Mouse (Mus musculus) cerebellum, adult (tissue): Measurements from ENCODE around the gene Lcat.
A peak's percentile ranks its signal among the peaks of the same experiment; 100 is the strongest.

Experiments used
- ATAC-seq: cut with Nextera tagmentation; 2 replicates; pipeline ENCODE4 v1.9.2; 2017; ENCODE audit warnings: mild to moderate bottlenecking, moderate library complexity, mixed read lengths; ENCODE audit not compliant: insufficient number of reproducible peaks, low FRiP score, low TSS enrichment

Lcat gene

DNA sequence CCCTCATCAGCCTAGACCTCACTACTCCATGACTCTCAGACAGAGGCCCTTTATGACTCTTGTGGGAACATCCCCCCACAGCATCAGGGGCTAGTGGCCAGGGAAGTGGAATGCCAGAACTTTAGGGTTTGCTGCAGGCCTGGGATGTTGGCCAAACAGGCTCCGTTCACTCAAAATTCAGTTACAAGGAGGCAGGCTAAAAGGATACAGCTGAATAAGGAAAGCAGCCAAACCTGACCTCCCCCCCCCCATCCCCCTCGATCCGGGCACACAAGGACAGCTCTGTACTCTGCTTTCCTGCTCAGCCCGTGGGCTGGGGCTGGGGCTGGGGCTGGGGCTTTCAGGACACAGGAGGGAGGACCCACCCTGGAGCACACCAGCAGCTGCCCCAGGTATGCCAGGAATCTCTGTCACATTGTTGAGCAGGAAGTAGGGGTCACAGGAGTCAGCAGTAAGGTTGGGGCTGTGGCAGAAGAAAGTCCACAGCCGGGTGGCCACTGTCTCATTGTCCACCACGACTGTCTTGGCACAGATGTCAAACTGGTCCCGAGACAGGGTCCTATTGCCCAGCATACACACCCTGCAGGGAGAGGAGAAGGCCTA, 8.0 kb upstream of the Lcat start:
- no peak for ATAC-seq

DNA sequence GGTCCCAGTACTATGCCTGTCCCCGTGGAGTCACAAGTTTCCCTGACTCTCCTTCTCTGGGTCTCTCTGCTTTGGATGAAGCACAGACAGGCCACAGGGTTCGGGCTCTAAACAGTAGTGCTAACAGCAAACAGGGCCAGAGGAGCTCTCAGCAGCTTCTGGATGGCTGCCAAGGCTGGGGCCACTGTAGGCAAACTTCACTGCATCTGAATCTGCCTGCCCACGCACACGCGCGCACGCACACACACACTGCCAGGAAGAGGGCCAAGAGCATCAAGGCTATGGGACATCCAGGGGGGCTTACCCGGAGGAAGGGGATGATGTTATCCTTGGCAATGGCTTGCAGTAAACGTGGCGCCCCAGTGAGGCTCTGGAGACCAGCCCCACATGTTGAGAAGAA, 6.2 kb upstream of the Lcat start:
- no peak for ATAC-seq

DNA sequence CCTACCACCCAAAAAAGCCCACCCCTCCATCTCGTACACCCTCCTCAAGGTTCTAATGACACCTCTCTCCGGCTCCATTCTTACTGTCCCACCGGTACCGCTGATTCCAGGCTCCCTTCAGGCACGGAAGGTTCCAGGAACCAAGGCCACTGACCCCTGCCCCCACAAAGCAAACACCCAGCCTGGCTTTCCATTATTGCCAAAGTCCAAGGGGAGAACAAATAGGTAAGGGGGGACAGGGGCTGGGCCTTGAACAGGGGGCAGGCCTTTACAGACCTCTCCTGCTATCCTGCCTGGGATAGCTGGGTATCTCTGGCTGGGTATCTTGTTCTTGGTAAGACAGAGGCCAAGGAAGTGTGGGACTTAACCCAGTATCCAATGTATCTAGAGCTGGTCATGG, 640 bp downstream of the Lcat start:
- ATAC-seq, result no peak

DNA sequence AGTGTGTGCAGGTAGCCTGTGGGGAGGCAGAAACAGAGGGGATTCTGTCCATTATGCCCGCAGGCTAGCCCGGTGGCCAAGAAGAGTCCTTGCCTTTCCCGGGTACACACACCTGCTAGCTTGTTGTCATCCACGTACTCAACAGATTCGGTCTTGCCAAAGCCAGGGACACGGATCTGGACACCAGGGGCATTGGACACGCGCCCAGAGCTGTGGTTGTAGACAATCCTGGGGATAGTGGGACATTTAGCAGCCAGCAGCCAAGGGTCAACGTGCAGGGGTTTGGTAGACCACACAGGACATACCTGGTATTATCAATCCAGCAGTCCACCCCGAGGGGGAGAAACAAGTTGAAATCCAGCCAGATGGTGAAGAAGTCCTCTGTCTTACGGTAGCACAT, 1.2 kb downstream of the Lcat start:
- ATAC-seq, result no peak

DNA sequence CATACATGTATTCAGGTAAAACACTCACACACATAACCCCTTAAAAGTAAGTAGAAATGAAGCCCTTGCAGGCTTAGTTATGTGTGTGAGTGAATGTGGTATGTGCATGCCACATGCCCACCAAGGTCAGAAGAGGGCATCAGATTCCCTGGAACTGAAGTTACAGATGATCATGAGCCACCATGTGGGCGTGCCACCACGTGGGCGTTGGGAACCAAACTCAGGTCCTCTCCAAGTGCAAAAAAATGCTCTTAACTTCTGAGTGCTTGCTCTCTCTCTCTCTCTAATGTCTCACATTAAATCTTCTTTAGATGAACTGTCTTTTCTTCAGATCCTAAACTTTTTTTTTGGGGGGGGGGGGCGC, 4.9 kb downstream of the Lcat start, which contains the start of gene Psmb10:
TSS of gene Psmb10 (minus strand) at position 139 of the 364 bp plus-strand sequence.
- no peak for ATAC-seq

DNA sequence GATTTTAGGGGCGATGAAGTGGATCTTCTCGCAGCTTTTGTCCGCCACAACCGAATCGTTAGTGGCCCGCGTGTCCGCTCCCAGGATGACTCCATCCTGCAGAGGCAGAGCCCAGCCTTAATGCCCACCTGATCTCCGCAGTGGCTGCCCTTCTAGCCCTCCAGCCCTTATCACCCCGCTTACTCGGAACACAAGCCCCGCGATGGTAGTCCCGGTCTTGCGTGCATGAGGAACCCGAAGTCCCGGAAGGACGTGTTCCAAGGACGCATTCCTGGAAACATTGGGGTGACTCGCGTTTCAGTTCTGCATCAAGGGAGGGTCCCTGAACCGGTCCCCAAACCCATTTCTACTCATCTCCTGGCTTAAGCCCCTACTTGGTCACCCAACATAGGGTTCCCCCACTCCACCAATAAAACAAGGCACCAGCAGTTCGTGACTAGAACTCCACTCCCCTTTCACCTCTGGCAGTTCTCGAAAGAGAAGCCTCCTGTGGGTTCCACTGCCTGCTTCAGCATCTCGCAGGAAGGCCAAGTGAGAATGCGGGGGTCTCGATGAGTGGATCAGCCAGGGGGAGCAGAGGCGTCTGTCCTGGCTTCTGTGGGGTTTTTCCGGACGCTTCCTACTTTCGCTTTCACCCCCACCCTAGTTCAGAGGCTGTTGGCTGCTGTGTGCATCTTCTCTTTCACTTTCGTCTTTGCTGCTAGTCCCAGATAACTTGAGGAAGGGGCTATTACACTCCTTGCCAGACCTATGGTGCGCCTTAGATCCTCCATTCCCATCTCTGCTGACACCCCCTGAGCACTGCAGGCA, 5.5 kb downstream of the Lcat start:
- ATAC-seq, result no peak; the same call in 1 of the 2 replicates

DNA sequence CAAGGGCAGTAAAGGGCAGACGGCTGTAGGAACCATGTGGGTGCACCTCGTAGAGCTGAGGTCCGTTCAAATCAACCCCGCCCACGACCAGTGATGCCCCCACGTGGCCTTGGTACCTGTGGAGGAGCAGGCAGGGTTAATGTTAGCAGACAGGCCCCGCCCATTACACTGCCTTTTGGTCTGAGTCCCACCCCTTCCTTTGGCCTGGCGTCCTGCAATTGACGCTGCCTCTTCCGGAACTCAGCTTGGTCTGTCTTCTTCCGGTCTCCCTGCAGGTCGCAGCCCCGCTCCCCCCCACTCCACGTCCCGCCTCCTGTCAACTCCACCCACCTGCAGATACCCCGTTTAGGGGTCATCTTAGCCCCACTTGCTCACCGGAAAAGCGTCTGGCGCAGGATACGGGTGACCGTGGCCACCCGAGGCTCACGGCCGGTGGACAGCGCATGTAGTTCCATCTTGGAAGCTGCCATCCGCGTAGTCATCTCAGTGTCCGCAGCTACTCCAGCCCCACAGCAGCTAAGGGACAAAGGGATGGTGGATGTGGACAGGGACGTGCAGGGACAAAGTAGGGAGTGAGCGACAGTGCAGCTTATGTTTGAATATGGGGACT, 6.2 kb downstream of the Lcat start:
- ATAC-seq, result peak; percentile 80

DNA sequence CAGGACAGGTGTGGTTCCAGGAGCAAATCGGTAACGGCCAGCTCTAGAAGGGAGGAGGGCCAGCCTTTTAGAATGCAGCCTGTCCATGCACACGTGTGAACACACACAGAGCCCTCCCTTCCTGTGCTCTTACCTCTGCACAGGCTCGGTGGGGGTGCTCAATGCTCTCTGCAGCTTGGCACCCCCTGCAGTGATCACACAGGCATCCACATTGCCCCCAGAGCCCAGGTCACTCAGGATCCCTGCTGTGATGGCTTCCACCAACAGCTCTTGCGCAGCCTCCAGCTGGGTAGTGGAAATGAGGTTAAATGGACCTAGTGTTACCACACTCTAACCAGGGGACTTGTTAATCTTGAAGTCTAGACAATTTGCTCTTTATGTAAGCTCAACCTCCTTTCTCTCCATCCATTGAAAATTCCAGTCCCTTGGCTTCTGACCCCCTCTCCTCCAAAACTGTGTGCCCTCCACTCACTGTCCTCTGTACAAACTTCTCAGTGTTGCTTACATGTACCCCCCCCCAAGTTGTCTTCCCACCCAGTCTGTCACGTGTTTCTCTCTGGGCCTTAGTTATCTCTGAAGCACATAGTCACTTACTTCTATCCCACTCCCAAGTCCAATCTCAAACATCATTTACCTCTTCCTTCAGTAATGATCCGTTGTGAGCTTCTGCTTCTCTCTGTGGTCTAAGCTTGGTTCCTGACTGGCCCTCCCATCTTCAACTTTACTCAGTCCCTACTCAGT, 7.1 kb downstream of the Lcat start:
- no peak for ATAC-seq

DNA sequence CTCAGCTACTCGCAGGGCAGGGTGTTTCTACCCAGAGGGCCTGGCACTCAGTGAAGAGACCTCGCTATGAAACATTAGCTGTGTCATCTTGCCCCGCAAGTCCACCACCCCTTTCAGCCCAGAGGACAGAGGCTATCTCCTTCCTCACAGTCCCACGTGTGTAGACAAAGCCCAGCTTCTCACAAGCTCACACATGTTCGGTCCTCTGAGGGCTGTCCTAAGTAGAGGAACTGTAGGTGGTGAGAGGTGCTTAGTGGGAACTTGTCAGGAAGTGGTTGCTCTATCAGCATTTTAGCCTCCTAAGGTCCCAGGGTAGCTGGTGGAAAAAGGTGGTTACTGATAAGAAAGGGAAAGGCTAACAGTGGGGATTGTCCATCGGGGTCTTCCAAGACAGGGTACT, 8.1 kb downstream of the Lcat start:
- no peak for ATAC-seq

DNA sequence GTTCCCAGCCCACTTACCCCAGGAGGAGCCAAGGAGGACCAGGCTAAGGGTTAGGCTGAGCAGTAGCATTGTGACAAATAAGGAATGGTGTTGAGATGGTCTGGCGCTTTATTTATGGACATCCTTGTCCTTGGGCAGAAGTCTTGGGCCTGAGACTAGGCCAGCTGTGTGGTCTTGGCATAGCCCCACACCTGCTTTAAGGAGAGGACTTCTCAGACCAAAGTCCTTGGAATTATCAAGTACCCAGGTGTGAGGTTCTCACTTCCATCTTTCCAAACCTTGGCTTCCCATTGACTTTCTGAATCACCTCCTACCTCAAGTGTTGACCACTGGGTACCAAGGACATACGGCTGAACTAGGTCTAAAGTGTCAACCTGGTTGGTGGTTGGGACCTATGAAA, 9.4 kb downstream of the Lcat start, which contains the start of gene Ctrl:
TSS of gene Ctrl (minus strand) at position 101 of the 400 bp plus-strand sequence.
- ATAC-seq, result no peak

DNA sequence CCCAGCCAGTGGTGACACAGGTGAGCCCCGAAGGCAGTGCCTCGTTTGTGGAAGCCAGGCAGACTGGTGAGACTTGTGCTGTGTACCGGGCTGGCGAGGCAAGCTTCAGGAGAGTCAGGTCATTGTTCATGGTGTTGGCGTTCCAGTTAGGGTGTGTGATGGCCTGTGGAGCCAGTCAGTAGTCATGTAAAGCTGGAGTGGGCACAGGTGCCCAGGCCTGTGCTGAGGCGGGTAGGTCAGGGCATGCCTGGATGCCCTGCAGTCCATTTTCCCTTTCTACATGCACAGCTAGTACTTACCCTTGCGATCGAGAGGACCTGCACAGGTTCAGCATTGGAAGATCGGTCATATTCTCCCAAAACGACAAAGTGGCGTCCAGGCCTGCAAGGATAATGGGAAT, 10.7 kb downstream of the Lcat start:
- no peak for ATAC-seq

DNA sequence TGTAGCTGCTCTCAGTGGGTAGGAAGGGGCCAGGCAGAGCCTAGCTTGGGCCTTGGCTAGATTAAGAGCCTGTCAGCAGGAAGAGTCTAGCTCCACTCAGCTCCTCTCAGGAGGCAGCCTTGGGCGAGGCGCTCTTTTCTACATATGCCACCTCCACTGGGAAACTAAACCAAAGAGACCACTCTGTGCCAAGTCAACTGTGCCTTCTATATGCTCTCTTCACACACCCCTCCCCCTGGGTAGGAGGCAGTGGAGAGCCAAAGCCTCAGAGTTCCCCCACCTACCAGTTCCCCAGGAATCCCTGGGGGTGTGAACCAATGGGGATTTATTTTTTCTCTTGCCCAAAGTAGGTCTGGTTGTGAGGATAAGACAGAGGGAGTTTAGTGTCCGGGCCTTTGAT, 11.9 kb downstream of the Lcat start:
- no peak for ATAC-seq

DNA sequence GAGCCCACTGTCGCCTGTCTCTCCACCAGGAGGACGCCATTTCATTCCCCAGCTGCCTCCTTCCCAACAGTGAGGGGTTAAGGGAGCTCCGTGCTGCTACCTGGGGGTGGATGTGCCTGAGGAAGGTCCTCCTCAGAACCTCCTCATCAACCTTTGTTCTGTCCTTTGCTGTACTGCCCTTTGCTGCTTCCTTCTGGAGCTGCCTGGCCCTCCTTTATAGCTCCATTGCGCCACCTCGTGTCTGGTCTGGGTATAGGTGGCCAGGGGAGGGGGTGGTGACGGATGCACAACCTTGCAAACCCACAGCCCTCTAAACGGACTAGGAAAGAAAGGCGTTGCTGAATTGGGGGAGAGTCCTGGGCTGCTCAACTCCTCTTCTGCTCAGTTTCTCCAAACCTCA, 12.6 kb downstream of the Lcat start:
- peak; percentile 47; the same call in 1 of the 2 replicates for ATAC-seq

DNA sequence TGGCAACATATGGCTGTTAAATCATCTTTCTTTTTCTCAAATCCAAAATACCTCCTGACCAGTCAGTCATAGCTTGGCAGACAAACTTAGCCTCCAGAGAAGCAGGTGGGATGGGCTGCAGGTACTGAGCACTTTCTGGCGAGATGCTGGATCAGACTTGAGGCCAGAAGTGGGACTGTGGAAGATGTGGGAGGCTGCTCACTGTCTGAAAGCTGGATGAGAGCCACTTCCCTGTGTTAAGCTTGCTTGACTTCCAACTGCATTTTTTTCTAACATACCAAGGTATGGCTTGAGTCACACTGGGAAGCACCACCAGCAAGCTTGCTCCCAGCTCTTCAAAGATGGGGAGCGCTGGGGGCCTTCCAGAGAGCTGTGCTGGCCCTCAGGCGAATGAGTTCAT, 18.1 kb downstream of the Lcat start:
- ATAC-seq, result no peak

DNA sequence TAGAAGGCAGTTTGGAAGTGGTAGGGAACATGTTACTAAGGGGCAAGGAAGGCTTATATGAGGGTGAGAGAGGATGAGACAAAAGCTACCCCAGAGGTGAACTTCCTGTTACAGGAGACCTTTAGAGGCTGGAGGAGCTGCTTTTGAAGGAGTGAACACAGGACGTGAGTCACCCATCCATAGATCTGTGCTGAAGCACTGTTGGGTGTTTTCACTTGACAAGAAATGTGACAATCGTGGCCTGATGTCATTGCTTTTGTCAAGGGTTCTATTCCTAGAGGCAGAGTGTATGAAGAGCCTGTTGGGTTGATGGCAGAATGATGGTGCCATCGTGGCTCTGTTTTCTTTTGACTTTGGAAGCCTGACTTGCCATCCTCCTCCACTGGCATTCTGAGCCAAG, 23.8 kb downstream of the Lcat start:
- no peak for ATAC-seq

DNA sequence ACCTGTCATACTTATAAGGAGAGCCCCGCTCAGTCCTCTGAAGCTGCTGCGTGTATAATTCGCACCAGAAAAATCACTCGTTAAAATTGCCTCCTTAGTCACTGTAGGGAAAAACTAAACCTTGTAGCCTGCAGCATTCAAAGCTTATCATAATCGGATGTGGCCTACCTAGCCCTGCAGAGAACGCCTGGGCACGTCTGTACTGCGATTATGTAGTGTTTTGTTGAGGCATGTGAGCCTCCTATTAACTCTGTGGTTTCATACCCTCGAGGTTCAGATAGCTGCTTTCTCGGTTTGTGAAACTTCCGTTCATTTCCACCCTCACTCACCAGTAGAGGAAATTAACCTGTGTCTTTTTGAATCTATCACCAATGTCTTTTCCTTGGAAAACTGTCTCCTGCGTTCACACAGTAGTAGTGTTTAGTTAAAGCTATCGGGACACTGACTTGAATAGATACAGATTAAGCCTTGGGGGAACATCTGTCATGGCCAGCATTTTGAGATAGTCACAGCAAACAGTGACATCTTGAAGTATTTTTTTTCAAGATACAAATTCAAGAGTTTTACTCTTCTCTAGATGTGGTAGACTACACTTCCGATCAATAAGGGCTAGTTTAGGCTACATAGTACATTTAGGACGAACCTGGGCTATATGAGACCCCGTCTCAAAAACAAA, 42.1 kb downstream of the Lcat start:
- 0 out of 2 replicates have a peak, but pooled peaks have one; percentile 11 for ATAC-seq

DNA sequence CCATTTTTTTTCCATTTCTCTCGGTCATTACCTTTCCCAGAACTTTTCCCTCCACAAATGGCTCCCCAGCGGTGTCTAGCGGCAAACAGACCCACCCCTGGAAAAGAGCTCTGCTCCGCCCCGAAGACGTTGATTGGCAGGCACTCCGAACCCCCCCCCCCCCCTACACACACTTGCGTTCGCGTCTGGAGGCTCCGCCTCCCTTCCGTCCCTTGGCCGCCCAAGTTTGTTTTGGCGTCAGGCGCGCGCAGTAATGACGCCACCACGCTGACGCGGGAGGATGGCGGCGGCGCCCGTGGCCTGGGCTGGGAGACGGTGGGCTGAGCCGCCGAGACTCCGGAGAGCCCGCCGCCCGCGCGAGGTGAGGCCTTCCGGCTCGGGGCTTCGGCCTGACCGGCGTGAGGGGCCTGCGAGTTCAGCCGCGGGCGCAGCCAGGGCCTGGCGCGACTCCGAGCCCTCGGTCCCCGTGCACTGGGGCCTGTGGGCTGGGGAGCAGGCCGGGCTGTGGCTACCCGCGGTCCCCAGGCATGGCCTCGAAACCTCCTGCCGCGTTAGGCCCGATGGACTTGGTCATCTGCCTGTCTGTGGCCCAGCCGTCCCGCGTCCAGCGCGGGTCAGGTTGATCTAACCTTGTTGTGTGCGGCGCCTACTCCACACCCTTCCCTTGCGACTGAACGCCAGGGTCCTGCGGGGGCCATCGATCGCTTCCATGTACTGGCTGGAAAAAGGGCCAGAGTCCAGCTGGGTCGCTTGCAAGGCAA, 42.8 kb downstream of the Lcat start, which contains the start of gene Pskh1:
TSS of gene Pskh1 (plus strand) at position 262 of the 761 bp plus-strand sequence.
- peak; percentile 95 for ATAC-seq

DNA sequence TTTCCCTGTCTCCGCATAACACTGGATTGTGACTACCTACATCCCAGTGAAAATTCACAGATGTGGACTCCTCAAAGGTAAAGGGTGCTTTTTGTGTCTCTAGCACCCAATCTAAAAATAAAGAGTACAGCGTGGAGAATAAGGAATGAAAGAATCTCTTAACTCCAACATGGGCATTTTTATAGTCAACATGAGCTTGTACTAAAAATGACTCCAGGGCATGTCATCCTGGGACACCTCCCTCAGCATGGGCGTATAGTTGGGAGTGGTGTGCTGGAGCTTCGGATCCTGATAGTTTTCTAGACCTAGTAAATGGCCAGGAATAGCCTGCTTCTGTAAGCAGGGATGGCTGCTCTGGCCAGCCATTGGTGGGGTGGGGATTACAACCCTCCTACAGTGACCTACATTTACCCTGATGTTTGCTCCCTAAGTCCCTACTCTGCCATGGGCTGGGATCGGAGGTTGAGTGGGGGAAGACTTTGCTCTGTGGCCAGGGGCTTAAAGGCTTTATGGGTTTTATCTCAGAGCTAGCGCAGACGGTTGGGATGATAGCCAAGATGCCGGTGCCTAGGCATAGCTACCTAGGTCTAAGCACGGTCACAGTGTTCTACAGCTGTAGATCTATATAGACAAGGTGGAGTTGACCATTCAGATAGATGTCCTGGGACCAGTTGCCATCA, 45.2 kb downstream of the Lcat start:
- no peak for ATAC-seq

DNA sequence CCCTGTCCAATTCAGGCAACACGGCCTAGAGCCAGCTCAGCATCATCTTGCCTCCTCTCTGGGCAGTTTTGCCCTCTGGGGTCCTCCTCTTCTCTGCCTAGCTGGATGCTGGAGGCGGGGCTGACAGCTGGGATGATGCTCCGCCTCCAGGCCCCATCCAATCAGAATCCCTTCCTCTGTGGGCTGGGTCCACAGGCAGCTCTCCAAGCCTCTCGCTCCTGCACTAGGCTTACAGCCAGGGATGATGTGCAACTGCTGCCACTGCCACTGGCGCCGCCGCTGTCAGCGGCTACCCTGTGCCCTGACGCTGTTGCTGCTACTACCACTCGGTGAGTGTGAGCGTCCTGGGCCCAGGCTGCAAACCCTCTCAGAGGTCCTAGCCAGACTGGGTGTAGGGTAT, 49.8 kb downstream of the Lcat start, which contains the start of gene Nrn1l:
TSS of gene Nrn1l (plus strand) at position 229 of the 400 bp plus-strand sequence.
- ATAC-seq, result no peak
